In the genomic region with DNA sequence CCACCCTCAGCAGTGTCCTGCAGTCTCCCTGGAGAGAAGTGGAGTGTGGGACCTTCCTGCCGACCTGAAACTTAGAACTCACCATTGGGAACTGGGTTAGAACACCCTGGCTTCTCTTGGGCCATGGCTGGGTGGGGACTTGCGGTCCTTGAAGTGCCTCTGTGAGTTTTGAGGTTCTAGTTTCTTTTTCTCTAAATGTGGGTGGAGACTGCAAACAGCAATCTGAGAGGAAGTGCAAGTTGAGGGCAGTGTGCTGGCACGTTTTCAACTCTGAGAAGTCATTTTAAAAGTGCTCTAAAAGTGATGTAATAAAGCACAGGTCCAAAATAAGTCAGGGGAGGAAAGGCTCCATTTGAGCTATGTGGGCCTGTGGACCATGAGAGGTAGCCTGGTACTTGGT, we compare ENCODE assay signal across 10 mouse cellular contexts. TPM values are rescaled to one million over a fixed set of nuclear protein-coding genes. Genes with fewer than 3 reads are reported as not detected.
DNase-seq lines count a peak whose midpoint lies in the region; ATAC-seq and TF ChIP-seq lines count a peak whose summit lies in the region.
"Had no signal": no experiment of that assay in that cellular context is flagged by ENCODE, and none has a peak within 500 bp of the region (broad histone marks: within the 10 kb centered on the region; RNA-seq: fewer than 3 reads in every experiment).

Gm6904 (minus strand) TSS at position 161 of the 400 bp plus-strand sequence.

- peak within 1 kb of the TSS; percentile 5; the same call in 1 of the 2 replicates for H3K4me3 ChIP-seq in kidney, adult 2 months (ENCODE audit: insufficient read depth, low read depth, low read length)
- no peak within 1 kb of the TSS for H3K4me3 ChIP-seq in kidney, embryonic 14.5 days (ENCODE audit: low read length)
- H3K4me3 ChIP-seq in lung, embryonic 14.5 days (ENCODE audit: low read depth, low read length): no peak within 1 kb of the TSS
- H3K4me3 ChIP-seq in spleen, adult 2 months (ENCODE audit: extremely low read depth, insufficient read depth, insufficient read length): peak within 1 kb of the TSS; percentile 56
- no peak within 1 kb of the TSS for H3K4me3 ChIP-seq in forebrain, embryonic 14.5 days (ENCODE audit: low read depth, low read length)

- no peaks in the 10 kb centered on the region for H3K36me3 ChIP-seq in kidney, adult 2 months (ENCODE audit: control insufficient read depth, insufficient read depth, low read length)
- H3K36me3 ChIP-seq in kidney, embryonic 14.5 days (ENCODE audit: control insufficient read depth, insufficient read depth, low read length): no peaks in the 10 kb centered on the region
- H3K36me3 ChIP-seq in lung, embryonic 14.5 days (ENCODE audit: insufficient read depth): no peaks in the 10 kb centered on the region
- no peaks in the 10 kb centered on the region; the same call in 1 of the 2 replicates for H3K36me3 ChIP-seq in spleen, adult 2 months (ENCODE audit: control insufficient read depth, insufficient read depth, low read length)
- H3K36me3 ChIP-seq in forebrain, embryonic 14.5 days (ENCODE audit: control insufficient read depth, insufficient read depth, low read length): no peaks in the 10 kb centered on the region

- TF ChIP-seq CTCF in kidney, adult 2 months (conservative IDR thresholded peaks at IDR 0.05; ENCODE audit: insufficient read depth, insufficient read length, low read depth, low read length): no peak
- TF ChIP-seq CTCF in lung, embryonic 14.5 days (IDR thresholded peaks at IDR 0.05; ENCODE audit: low read depth): no peak
- no peak for TF ChIP-seq CTCF in spleen, adult 2 months (IDR thresholded peaks at IDR 0.05; ENCODE audit: extremely low read depth, insufficient read depth, insufficient read length, insufficient replicate concordance)

- H3K9me3 ChIP-seq in kidney, embryonic 14.5 days (ENCODE audit: control insufficient read depth, low read length): no peaks in the 10 kb centered on the region
- H3K9me3 ChIP-seq in lung, embryonic 14.5 days (ENCODE audit: low read depth, low read length): no peaks in the 10 kb centered on the region
- H3K9me3 ChIP-seq in forebrain, embryonic 14.5 days (replicated peaks; ENCODE audit: control insufficient read depth, low read length): no peaks in the 10 kb centered on the region

- H3K4me2 ChIP-seq in kidney, embryonic 14.5 days (replicated peaks; ENCODE audit: low read depth, low read length): no peak within 1 kb of the TSS
- no peak within 1 kb of the TSS for H3K4me2 ChIP-seq in lung, embryonic 14.5 days
- no peak within 1 kb of the TSS for H3K4me2 ChIP-seq in forebrain, embryonic 14.5 days (ENCODE audit: low read length)

- no peaks in the 10 kb centered on the region for H3K4me1 ChIP-seq in kidney, adult 2 months (ENCODE audit: control insufficient read depth, insufficient read depth, low read length)
- H3K4me1 ChIP-seq in kidney, embryonic 14.5 days (ENCODE audit: control insufficient read depth, insufficient read depth, low read length): no peaks in the 10 kb centered on the region
- no peaks in the 10 kb centered on the region for H3K4me1 ChIP-seq in lung, embryonic 14.5 days (ENCODE audit: insufficient read depth)
- peaks cover 4% of the 10 kb centered on the region; the same call in 1 of the 2 replicates for H3K4me1 ChIP-seq in spleen, adult 2 months (ENCODE audit: control insufficient read depth, insufficient read depth, insufficient read length)
- H3K4me1 ChIP-seq in forebrain, embryonic 14.5 days (ENCODE audit: control insufficient read depth, insufficient read depth, low read length): no peaks in the 10 kb centered on the region

- no peak for ATAC-seq in kidney, embryonic 14.5 days (ENCODE audit: low FRiP score, low TSS enrichment)
- no peak for ATAC-seq in lung, embryonic 14.5 days (ENCODE audit: insufficient read depth)
- ATAC-seq in forebrain, embryonic 14.5 days: no peak

- H3K9ac ChIP-seq in kidney, embryonic 14.5 days (ENCODE audit: low read depth, low read length): no peak within 1 kb of the TSS
- no peak within 1 kb of the TSS for H3K9ac ChIP-seq in lung, embryonic 14.5 days
- no peak within 1 kb of the TSS for H3K9ac ChIP-seq in forebrain, embryonic 14.5 days (ENCODE audit: low read length)
- H3K9ac ChIP-seq: liver, embryonic 14.5 days had no signal

- H3K27ac ChIP-seq in kidney, adult 2 months (ENCODE audit: insufficient read depth, low read depth, low read length): 0 out of 2 replicates have a peak within 1 kb of the TSS, but pooled peaks have one; percentile 24
- H3K27ac ChIP-seq in kidney, embryonic 14.5 days (ENCODE audit: low read depth, low read length): no peak within 1 kb of the TSS
- H3K27ac ChIP-seq in lung, embryonic 14.5 days (ENCODE audit: low read depth): no peak within 1 kb of the TSS
- H3K27ac ChIP-seq in spleen, adult 2 months (ENCODE audit: insufficient read depth, low read length): peak within 1 kb of the TSS; percentile 84
- H3K27ac ChIP-seq in forebrain, embryonic 14.5 days (ENCODE audit: low read depth, low read length): no peak within 1 kb of the TSS
- H3K27ac ChIP-seq: liver, embryonic 14.5 days had no signal

- peak; percentile 50 for DNase-seq in kidney, adult 2 months
- DNase-seq in brain, adult 2 months (ENCODE audit: low read depth, low spot score): peak; percentile 1
- DNase-seq in lung, embryonic 14.5 days: peak; percentile 64
- DNase-seq in spleen, adult 2 months (ENCODE audit: low read depth in 1 of 2, low spot score in 2 of 2): peak; percentile 42 to 55
- DNase-seq in cerebellum, postnatal 4 days (ENCODE audit: low spot score in 2 of 2): no peak
- no peak for DNase-seq in adrenal gland, postnatal 25 days
- DNase-seq in forebrain, embryonic 14.5 days (ENCODE audit: low spot score): no peak

- no peaks in the 10 kb centered on the region for H3K27me3 ChIP-seq in kidney, adult 2 months (replicated peaks; ENCODE audit: control insufficient read depth, insufficient read depth, low read length)
- no peaks in the 10 kb centered on the region for H3K27me3 ChIP-seq in kidney, embryonic 14.5 days (ENCODE audit: control insufficient read depth, insufficient read depth, low read length)
- no peaks in the 10 kb centered on the region for H3K27me3 ChIP-seq in lung, embryonic 14.5 days (ENCODE audit: insufficient read depth, low read length)
- no peaks in the 10 kb centered on the region for H3K27me3 ChIP-seq in spleen, adult 2 months (ENCODE audit: control insufficient read depth, insufficient read depth, low read length)
- H3K27me3 ChIP-seq in forebrain, embryonic 14.5 days (replicated peaks; ENCODE audit: control insufficient read depth, insufficient read depth, low read length): no peaks in the 10 kb centered on the region

- TF ChIP-seq POLR2A in kidney, adult 2 months (IDR thresholded peaks at IDR 0.05; ENCODE audit: low read depth, low read length): no peak
- TF ChIP-seq POLR2A in spleen, adult 2 months (IDR thresholded peaks at IDR 0.05; ENCODE audit: low read depth, low read length): no peak

- WGBS in kidney, adult 2 months: 51% methylated on average over 3 of the region's 3 CpGs
- WGBS in kidney, embryonic 14.5 days: 75% methylated on average over 3 of the region's 3 CpGs
- 49% methylated on average over 3 of the region's 3 CpGs for WGBS in lung, embryonic 14.5 days
- WGBS in spleen, adult 2 months: 4% methylated on average over 3 of the region's 3 CpGs
- WGBS in forebrain, embryonic 14.5 days: 86% methylated on average over 3 of the region's 3 CpGs

RNA-seq across cellular contexts. Expression of gene Gm6904, which starts in this region (rescaled TPM):
- 0.11 TPM in 1 of 2 replicates, not detected in the other for polyA plus RNA-seq in kidney, adult 2 months (2012; rRNA removed)
- polyA plus RNA-seq in kidney, embryonic 14.5 days (2014; fragmentation: Nextera tagmentation; extraction: Ambion mirVana): not detected in 2 replicates
- 0.22 TPM in 1 of 2 replicates, not detected in the other for polyA plus RNA-seq in lung, embryonic 14.5 days (2014; fragmentation: Nextera tagmentation; extraction: Ambion mirVana)
- polyA plus RNA-seq in spleen, adult 2 months (2012; rRNA removed): 0.38 and 0.46 TPM in 2 replicates
- not detected in 2 replicates for total RNA-seq in adrenal gland, postnatal 25 days (2021)
- not detected in 2 replicates for polyA plus RNA-seq in forebrain, embryonic 14.5 days (2014; fragmentation: Nextera tagmentation; extraction: Ambion mirVana)
- total RNA-seq: heart, postnatal 36 days had no signal
- polyA plus RNA-seq: liver, embryonic 14.5 days had no signal

Comparison
In these comparisons a context has a peak if more than half of its experiments do, and no peak if none do; other contexts are left out.
1. Peak in DNase-seq, H3K4me3 ChIP-seq and H3K27ac ChIP-seq in kidney, adult 2 months; RNA of the gene not detected or under 1 TPM.
2. Peak in DNase-seq in lung, embryonic 14.5 days; RNA of the gene not detected or under 1 TPM.
3. Peak in DNase-seq, H3K4me3 ChIP-seq and H3K27ac ChIP-seq in spleen, adult 2 months; RNA of the gene not detected or under 1 TPM.